Mouse (Mus musculus) kidney, postnatal 0 days (tissue): ENCODE measurements at regions not wholly inside any gene's neighbourhood (a gene's known extent, or its start where the extent isn't known, plus 50 kb on each side); places are given as distances from the start of the nearest gene placed in this dataset.
A peak's percentile ranks its signal among the peaks of the same experiment; 100 is the strongest.

ENCODE experiments used
- ATAC-seq: fragments of 200-750 bp; cut with Nextera tagmentation; replicated peaks from 2 replicates; pipeline ENCODE4 v1.8.0; 2017; ENCODE audit warnings: low read depth, moderate number of reproducible peaks, moderate TSS enrichment, moderate library complexity; ENCODE audit not compliant: low FRiP score
- DNase-seq: peaks from one replicate; pipeline ENCODE4 v3.0.0-alpha.2; 2016; ENCODE audit warnings: low spot score
- H3K27ac ChIP-seq: fragments of 300-500 bp; sonication (generic); 2 replicates; pipeline ENCODE4 v1.5.1; 2014; ENCODE audit warnings: mild to moderate bottlenecking
- H3K27me3 ChIP-seq: fragments of 300-500 bp; sonication (generic); 2 replicates; pipeline ENCODE4 v1.6.1; 2014; ENCODE audit warnings: low read length, mixed read lengths; ENCODE audit not compliant: insufficient read depth
- H3K36me3 ChIP-seq: fragments of 300-500 bp; sonication (generic); 2 replicates; pipeline ENCODE4 v1.6.1; 2014; ENCODE audit warnings: low read length, mixed read lengths; ENCODE audit not compliant: insufficient read depth
- H3K4me1 ChIP-seq: fragments of 300-500 bp; sonication (generic); replicated peaks from 2 replicates; pipeline ENCODE4 v1.6.1; 2014; ENCODE audit warnings: antibody characterized with exemption, low read length, mixed read lengths; ENCODE audit not compliant: insufficient read depth
- H3K4me2 ChIP-seq: fragments of 300-500 bp; sonication (generic); 2 replicates; pipeline ENCODE4 v1.6.1; 2014; ENCODE audit warnings: mild to moderate bottlenecking, low read length, moderate library complexity, mixed read lengths
- H3K4me3 ChIP-seq: fragments of 300-500 bp; sonication (generic); replicated peaks from 2 replicates; pipeline ENCODE4 v1.5.1; 2014; ENCODE audit warnings: low read depth, low read length
- H3K9ac ChIP-seq: fragments of 300-500 bp; sonication (generic); 2 replicates; pipeline ENCODE4 v1.6.1; 2014; ENCODE audit warnings: low read depth, low read length
- H3K9me3 ChIP-seq: fragments of 300-500 bp; sonication (generic); replicated peaks from 2 replicates; pipeline ENCODE4 v1.6.1; 2016; ENCODE audit warnings: low read length, inconsistent platforms, mixed read lengths
- CTCF ChIP-seq: IDR thresholded peaks from 2 replicates; pipeline ENCODE4 v1.5.1; 2016; ENCODE audit warnings: antibody characterized with exemption, low read depth, mild to moderate bottlenecking, moderate library complexity
- WGBS: fragments of 180-500 bp; shearing (Covaris S2); extraction: QIAGEN DNeasy Blood & Tissue Kit; methylation state at CpG from one replicate; pipeline ENCODE4 v1.1.7; 2014; 5-methylcytosine and 5-hydroxymethylcytosine counted together

DNA sequence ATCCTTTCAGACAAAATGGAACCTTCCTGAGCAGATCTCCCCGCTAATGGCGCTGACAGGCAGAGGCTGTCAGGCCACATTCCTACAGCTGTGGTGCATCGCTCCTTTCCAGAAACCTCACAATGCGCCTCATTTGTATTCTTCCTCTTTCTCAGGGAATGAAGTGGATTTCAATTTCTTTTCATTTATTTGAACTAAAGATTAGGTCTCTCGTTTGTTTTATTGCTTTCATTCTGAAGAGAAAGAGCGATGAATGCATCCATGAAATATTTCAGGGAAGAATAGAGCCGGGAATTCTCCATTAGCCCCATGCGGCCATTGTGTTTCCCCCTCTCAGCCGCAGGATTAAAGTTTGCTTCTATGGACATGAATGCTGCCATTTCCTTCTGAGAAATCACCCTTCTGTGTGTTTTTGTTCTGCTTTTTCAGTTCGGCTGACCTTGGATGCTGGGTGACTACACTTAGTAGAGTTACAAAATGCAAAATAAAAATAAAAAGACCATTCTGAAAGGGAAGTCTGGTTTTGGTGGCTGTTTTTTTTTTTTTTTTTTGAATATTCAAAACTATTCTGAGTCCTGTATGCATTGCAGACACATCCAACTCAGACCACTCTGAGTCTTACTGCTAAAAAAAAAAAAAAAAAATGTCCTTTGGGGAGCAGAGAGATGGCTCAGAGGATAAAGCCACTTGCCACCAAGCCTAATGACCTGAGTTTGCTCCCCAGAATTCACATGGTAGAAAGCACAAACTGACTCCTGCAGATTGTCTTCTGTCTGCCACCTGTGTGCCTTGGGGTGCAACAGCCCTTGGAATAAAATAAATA is 213.7 kb downstream of the Irs2 start:
- DNase-seq (peak; percentile 15), ATAC-seq (no peak)
- TF ChIP-seq CTCF = no peak
- Histone ChIP-seq H3K36me3 (no peaks in the 10 kb centered on the region), H3K4me2 (no peak overlapping the region), H3K9ac (no peak overlapping the region), H3K27ac (no peak overlapping the region), H3K27me3 (no peaks in the 10 kb centered on the region), H3K4me1 (no peaks in the 10 kb centered on the region), H3K9me3 (no peaks in the 10 kb centered on the region), H3K4me3 (no peak overlapping the region)
- WGBS = 75% methylated on average over 10 of the region's 10 CpGs

DNA sequence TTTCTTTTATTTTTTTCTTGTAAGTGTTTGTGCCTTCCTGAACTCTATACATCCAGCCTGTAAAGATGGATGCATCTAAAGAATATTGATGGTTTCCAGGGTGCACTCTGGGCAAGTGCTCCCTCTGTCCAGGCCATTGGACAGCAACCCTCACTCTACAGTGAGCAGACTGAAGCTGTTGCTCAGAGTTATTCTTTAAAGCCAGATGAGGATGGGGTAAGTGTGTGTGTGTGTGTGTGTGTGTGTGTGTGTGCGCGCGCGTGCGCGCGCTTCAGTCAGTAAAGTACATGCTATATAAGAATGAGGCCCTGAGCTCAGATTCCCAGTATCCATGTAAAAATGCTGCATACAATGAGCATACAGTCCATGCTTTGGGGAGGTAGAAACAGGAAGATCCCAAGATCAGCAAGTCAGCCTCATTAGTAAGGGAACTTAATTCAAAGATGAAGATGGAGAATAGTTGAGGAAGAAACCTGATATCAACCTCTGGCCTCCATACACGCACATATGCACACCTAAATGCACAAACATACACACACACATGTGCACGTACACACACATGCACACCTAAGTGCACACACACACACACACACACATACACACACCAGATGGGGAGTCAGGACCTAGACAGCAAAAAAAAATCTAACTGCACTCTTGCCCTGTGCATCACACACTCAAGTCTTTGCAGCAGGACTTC is 214.4 kb downstream of the Irs2 start:
- no peaks in the 10 kb centered on the region for H3K27me3 ChIP-seq
- no peak overlapping the region for H3K9ac ChIP-seq
- ATAC-seq = no peak
- TF ChIP-seq CTCF = no peak
- no peak overlapping the region for H3K4me3 ChIP-seq
- 96% methylated on average over 9 of the region's 9 CpGs for WGBS
- H3K36me3 ChIP-seq = no peaks in the 10 kb centered on the region
- H3K27ac ChIP-seq = no peak overlapping the region
- no peaks in the 10 kb centered on the region for H3K4me1 ChIP-seq
- H3K9me3 ChIP-seq = no peaks in the 10 kb centered on the region
- no peak overlapping the region for H3K4me2 ChIP-seq
- DNase-seq = no peak

DNA sequence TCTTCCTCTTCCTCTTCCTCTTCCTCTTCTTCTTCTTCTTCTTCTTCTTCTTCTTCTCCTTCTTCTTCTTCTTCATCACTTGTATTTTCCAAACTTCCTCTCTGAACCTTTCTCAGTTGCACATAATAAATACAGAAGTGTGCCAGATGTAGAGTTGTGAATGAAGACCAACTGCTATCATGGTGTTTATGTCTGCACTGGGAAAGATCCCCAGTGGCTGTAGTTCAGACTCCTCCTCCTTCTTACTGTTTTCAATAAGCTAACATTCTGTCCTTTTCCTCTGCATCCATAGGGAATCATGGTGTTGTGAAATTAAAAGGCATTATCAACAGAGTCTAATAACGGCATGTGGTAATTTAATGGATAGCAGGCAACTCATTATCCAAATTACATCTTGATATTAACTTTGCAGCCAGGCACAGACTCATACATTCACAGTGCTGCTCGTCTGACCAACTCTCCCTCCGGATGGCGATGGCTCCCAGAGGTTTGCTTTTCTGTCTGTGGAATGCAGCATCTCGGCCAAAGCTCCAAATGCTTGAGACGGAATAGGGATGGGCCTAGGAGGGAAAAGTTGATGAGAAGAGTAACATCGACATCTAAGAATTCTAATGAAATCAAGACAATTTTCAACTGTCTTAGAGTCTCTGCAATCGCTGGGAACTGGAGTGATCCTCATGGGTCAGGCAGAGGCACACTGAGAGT is 219.6 kb downstream of the Irs2 start:
- Histone ChIP-seq H3K4me1 (no peaks in the 10 kb centered on the region), H3K4me2 (no peak overlapping the region), H3K9ac (no peak overlapping the region), H3K27ac (no peak overlapping the region), H3K9me3 (no peaks in the 10 kb centered on the region), H3K27me3 (no peaks in the 10 kb centered on the region), H3K36me3 (no peaks in the 10 kb centered on the region), H3K4me3 (no peak overlapping the region)
- no peak for TF ChIP-seq CTCF
- DNase-seq (peak; percentile 54), ATAC-seq (no peak)
- 74% methylated on average over 8 of the region's 8 CpGs for WGBS

DNA sequence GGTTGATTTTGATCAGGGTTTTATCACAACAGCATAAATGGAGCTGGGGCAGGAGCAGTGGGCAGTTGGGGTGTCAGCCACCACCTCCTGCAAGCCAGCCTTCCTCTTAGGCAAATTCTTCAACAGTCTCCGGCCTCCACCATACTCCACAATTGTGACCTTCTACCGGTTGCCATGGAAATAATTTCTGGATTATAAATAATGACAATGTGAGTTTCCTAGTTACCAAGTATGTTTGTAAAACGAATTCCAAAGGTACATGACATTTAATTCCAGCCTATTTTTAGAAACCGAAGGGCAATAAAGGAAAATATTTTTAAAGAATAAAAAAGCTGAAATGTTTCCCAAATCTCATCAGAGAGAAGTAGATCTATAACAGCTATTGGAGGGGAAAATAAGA is 222.5 kb downstream of the Irs2 start:
- no peaks in the 10 kb centered on the region for H3K36me3 ChIP-seq
- H3K27me3 ChIP-seq = no peaks in the 10 kb centered on the region
- peak; percentile 56 for DNase-seq
- no peaks in the 10 kb centered on the region for H3K9me3 ChIP-seq
- H3K4me1 ChIP-seq = no peaks in the 10 kb centered on the region
- no peak overlapping the region for H3K4me2 ChIP-seq
- H3K27ac ChIP-seq = no peak overlapping the region
- TF ChIP-seq CTCF = no peak
- no peak overlapping the region for H3K4me3 ChIP-seq
- 72% methylated on average over 4 of the region's 4 CpGs for WGBS
- no peak for ATAC-seq
- no peak overlapping the region for H3K9ac ChIP-seq

DNA sequence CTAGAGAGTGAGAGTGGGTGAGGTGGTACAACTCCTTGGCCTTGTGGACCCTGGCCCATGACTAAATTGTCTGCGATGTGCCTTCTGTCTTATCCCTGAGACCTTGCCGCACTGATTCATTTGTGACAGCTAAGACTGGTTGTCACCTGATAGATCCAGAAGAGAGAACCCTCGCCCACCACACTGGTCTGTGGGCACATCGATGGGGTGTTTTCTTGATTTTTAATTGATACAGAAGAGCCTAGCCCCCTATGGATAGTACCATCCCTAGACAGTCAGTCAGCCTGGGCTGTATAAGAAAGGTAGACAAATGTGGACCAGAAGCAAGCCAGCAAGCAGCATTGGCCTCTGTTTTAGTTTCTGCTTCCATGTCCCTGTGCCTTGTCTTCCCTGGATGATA is 222.9 kb downstream of the Irs2 start:
- no peaks in the 10 kb centered on the region for H3K27me3 ChIP-seq
- no peak for TF ChIP-seq CTCF
- no peaks in the 10 kb centered on the region for H3K4me1 ChIP-seq
- H3K4me3 ChIP-seq = no peak overlapping the region
- no peaks in the 10 kb centered on the region for H3K36me3 ChIP-seq
- DNase-seq (no peak), ATAC-seq (no peak)
- WGBS = 95% methylated on average over 4 of the region's 4 CpGs
- no peaks in the 10 kb centered on the region for H3K9me3 ChIP-seq
- no peak overlapping the region for H3K9ac ChIP-seq
- no peak overlapping the region for H3K27ac ChIP-seq
- no peak overlapping the region for H3K4me2 ChIP-seq

- Histone ChIP-seq H3K9ac (no peak overlapping the region), H3K27ac (no peak overlapping the region), H3K4me1 (no peaks in the 10 kb centered on the region), H3K9me3 (no peaks in the 10 kb centered on the region), H3K27me3 (no peaks in the 10 kb centered on the region), H3K4me3 (no peak overlapping the region), H3K36me3 (no peaks in the 10 kb centered on the region), H3K4me2 (no peak overlapping the region)
- DNase-seq = peak; percentile 48
- WGBS = 57% methylated on average over 1 of the region's 1 CpGs
- ATAC-seq = no peak
- no peak for TF ChIP-seq CTCF
Measured at GRCm38 (mm10) chr8:10784481-10784880, 223.8 kb downstream of the Irs2 start.
